Mouse (Mus musculus): ENCODE data around the gene Nhsl1. TPM values are rescaled to one million over a fixed set of nuclear protein-coding genes. Genes with fewer than 3 reads are reported as not detected.

Gene Nhsl1
- polyA plus RNA-seq, 1 experiment = 0.20 TPM

DNA sequence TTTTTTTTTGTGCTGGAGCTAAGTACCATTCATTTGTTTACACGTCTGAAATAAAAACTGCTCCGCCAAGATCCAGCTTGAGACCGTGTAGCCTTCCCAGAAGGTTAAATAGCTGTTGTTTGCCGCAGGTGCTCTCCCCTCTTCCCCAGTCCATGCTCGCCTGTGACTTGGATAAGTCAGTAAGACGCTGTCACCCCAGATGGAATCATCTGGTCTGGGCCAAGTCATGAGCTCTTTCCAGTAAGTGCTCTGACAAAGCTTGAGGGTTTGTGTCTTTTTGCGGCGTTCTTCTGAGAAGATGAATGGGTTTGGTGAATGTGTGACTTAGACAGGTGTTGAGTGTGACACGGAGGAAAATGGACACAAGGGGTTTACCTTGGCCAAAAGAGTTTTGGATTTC, 89.8 kb downstream of the Nhsl1 start:
- H3K27ac ChIP-seq (ENCODE audit: insufficient read depth, low read depth, low read length) = no peak overlapping the region
- peaks cover 3% of the 10 kb centered on the region; the same call in 1 of the 2 replicates for H3K4me1 ChIP-seq (ENCODE audit: control insufficient read depth, insufficient read depth, low read length)
- TF ChIP-seq POLR2A (IDR thresholded peaks at IDR 0.05; ENCODE audit: borderline replicate concordance, low read depth, low read length) (no peak), CTCF (IDR thresholded peaks at IDR 0.05; ENCODE audit: low read depth, low read length) (no peak)
- H3K4me3 ChIP-seq (ENCODE audit: insufficient read depth, low read length) = no peak overlapping the region

GRCm38 (mm10) chr10:18409068-18409467, 90.3 kb downstream of the Nhsl1 start:
- peaks cover 3% of the 10 kb centered on the region; the same call in 1 of the 2 replicates for H3K4me1 ChIP-seq (ENCODE audit: control insufficient read depth, insufficient read depth, low read length)
- no peak overlapping the region for H3K4me3 ChIP-seq (ENCODE audit: insufficient read depth, low read length)
- no peak overlapping the region for H3K27ac ChIP-seq (ENCODE audit: insufficient read depth, low read depth, low read length)
- no peak for TF ChIP-seq POLR2A (IDR thresholded peaks at IDR 0.05; ENCODE audit: borderline replicate concordance, low read depth, low read length)
- TF ChIP-seq CTCF (IDR thresholded peaks at IDR 0.05; ENCODE audit: low read depth, low read length) = no peak

GRCm38 (mm10) chr10:18411266-18411665, 92.5 kb downstream of the Nhsl1 start:
- Histone ChIP-seq H3K27ac (ENCODE audit: insufficient read depth, low read depth, low read length) (no peak overlapping the region), H3K4me1 (ENCODE audit: control insufficient read depth, insufficient read depth, low read length) (peaks cover 3% of the 10 kb centered on the region; the same call in 1 of the 2 replicates), H3K4me3 (ENCODE audit: insufficient read depth, low read length) (no peak overlapping the region)
- TF ChIP-seq CTCF (IDR thresholded peaks at IDR 0.05; ENCODE audit: low read depth, low read length) (no peak), POLR2A (IDR thresholded peaks at IDR 0.05; ENCODE audit: borderline replicate concordance, low read depth, low read length) (no peak)

DNA sequence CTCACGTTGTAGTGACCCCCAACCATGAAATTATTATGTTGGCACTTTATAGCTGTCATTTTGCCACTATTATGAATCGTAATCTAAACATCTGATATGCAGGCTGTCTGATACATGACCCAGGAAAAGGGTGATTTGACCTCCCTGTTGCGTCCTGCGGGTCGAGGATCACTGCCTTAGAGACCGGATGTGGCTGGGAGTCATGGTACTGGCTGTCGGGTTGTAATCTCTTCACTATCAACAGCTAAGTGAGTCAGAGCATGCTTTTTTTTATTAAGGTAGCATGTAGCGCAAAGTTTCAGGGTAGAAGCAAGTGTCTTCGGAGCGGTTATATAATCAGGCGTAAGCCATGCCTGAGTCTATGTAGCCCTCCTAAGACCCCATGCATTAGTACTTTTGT, 97.2 kb downstream of the Nhsl1 start:
- TF ChIP-seq POLR2A (IDR thresholded peaks at IDR 0.05; ENCODE audit: borderline replicate concordance, low read depth, low read length) = no peak
- TF ChIP-seq CTCF (IDR thresholded peaks at IDR 0.05; ENCODE audit: low read depth, low read length) = no peak
- Histone ChIP-seq H3K27ac (ENCODE audit: insufficient read depth, low read depth, low read length) (no peak overlapping the region), H3K4me3 (ENCODE audit: insufficient read depth, low read length) (no peak overlapping the region), H3K4me1 (ENCODE audit: control insufficient read depth, insufficient read depth, low read length) (no peaks in the 10 kb centered on the region)

DNA sequence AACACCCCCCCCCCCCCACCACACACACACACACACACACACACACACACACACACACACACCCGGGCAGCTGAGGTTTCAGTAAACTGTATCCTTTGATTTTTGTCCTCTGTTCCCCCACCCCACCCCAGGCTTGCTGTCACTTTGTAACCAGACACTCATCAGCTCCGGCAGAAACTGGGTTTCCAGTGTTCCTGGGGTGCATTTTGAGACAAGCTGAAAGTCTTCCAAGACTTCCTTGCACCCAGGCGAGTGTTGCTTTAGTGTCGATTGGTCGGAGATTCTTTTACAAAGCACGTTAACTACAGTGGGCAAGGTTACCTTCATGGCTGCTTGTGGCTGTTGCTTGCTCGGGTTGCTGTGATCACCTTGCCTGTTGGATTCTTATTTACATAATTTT, 99.4 kb downstream of the Nhsl1 start:
- H3K4me3 ChIP-seq (ENCODE audit: insufficient read depth, low read length) = no peak overlapping the region
- no peak for TF ChIP-seq POLR2A (IDR thresholded peaks at IDR 0.05; ENCODE audit: borderline replicate concordance, low read depth, low read length)
- TF ChIP-seq CTCF (IDR thresholded peaks at IDR 0.05; ENCODE audit: low read depth, low read length) = no peak
- no peak overlapping the region for H3K27ac ChIP-seq (ENCODE audit: insufficient read depth, low read depth, low read length)
- peaks cover 4% of the 10 kb centered on the region for H3K4me1 ChIP-seq (ENCODE audit: control insufficient read depth, insufficient read depth, low read length)

DNA sequence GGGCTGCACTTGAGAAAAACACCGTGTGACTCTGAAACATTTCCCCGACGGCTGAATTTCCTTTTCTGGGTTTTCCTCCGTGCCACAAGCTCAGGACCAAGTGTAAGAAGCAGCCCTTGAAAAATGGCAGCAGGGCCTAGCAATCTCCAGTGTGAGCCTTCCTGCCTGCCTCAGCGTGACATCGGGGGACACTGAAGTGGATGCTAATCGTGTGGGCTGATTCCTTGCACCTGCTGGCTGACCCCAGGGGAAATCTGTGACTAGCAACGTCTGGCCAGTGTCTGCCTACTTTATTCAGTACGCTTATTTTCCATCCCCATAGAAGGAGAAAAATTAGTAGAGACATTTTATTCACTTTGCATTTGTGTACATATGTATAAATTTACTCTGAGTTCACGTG, 100.7 kb downstream of the Nhsl1 start:
- no peak overlapping the region for H3K27ac ChIP-seq (ENCODE audit: insufficient read depth, low read depth, low read length)
- no peak overlapping the region for H3K4me3 ChIP-seq (ENCODE audit: insufficient read depth, low read length)
- TF ChIP-seq CTCF (IDR thresholded peaks at IDR 0.05; ENCODE audit: low read depth, low read length) (no peak), POLR2A (IDR thresholded peaks at IDR 0.05; ENCODE audit: borderline replicate concordance, low read depth, low read length) (no peak)
- peaks cover 7% of the 10 kb centered on the region for H3K4me1 ChIP-seq (ENCODE audit: control insufficient read depth, insufficient read depth, low read length)

DNA sequence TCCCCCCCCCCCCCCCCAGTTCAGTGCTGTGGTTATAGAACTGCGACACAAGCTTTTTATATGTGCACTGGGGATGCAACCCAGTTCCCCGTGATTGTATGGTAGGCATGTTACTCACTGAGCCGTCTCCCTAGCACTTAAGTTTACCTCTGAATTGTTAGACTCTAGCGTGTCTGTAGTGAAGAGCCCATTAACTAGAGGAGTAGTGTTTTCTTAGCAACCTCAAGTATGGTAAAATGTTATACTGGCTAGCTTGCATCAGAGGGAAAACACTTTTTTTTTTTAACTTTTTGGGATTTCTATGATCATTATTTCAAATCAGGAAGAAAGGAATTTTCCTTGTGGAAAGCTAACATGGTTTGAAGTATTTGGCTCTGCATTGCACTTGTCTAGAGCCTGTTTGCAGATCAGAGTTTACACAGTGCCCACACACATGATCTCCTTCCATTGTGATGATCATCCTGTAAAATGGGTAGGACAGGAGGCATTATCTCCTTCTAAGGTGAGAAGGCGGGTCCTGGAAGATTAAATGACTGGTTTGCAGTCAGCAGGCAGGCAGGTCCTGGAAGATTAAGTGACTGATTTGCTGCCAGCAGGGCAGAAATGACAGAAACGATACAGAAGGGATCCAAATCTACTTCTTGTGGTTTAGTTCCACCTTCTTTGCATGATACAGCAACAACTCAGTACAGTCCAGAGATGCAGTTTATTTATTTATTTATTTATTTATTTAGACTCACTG, 101.6 kb downstream of the Nhsl1 start:
- no peak for TF ChIP-seq POLR2A (IDR thresholded peaks at IDR 0.05; ENCODE audit: borderline replicate concordance, low read depth, low read length)
- TF ChIP-seq CTCF (IDR thresholded peaks at IDR 0.05; ENCODE audit: low read depth, low read length) = no peak
- no peak overlapping the region for H3K27ac ChIP-seq (ENCODE audit: insufficient read depth, low read depth, low read length)
- peaks cover 7% of the 10 kb centered on the region for H3K4me1 ChIP-seq (ENCODE audit: control insufficient read depth, insufficient read depth, low read length)

GRCm38 (mm10) chr10:18422968-18423367, 104.2 kb downstream of the Nhsl1 start:
- Histone ChIP-seq H3K4me1 (ENCODE audit: control insufficient read depth, insufficient read depth, low read length) (peaks cover 7% of the 10 kb centered on the region), H3K27ac (ENCODE audit: insufficient read depth, low read depth, low read length) (no peak overlapping the region), H3K4me3 (ENCODE audit: insufficient read depth, low read length) (no peak overlapping the region)
- TF ChIP-seq CTCF (IDR thresholded peaks at IDR 0.05; ENCODE audit: low read depth, low read length) (no peak), POLR2A (IDR thresholded peaks at IDR 0.05; ENCODE audit: borderline replicate concordance, low read depth, low read length) (no peak)

More for the DNA sequence above, 101.6 kb downstream of the Nhsl1 start:
- H3K4me3 ChIP-seq (ENCODE audit: insufficient read depth, low read length) = no peak overlapping the region

- TF ChIP-seq POLR2A (IDR thresholded peaks at IDR 0.05; ENCODE audit: borderline replicate concordance, low read depth, low read length) (no peak), CTCF (IDR thresholded peaks at IDR 0.05; ENCODE audit: low read depth, low read length) (no peak)
- Histone ChIP-seq H3K4me1 (ENCODE audit: control insufficient read depth, insufficient read depth, low read length) (peaks cover 7% of the 10 kb centered on the region), H3K27ac (ENCODE audit: insufficient read depth, low read depth, low read length) (no peak overlapping the region)
Measured at GRCm38 (mm10) chr10:18423557-18423956, 104.8 kb downstream of the Nhsl1 start.

GRCm38 (mm10) chr10:18427866-18428265, 109.1 kb downstream of the Nhsl1 start:
- TF ChIP-seq CTCF (IDR thresholded peaks at IDR 0.05; ENCODE audit: low read depth, low read length) (no peak), POLR2A (IDR thresholded peaks at IDR 0.05; ENCODE audit: borderline replicate concordance, low read depth, low read length) (no peak)
- H3K4me1 ChIP-seq (ENCODE audit: control insufficient read depth, insufficient read depth, low read length) = peaks cover 12% of the 10 kb centered on the region
- H3K27ac ChIP-seq (ENCODE audit: insufficient read depth, low read depth, low read length) = no peak overlapping the region
- H3K4me3 ChIP-seq (ENCODE audit: insufficient read depth, low read length) = no peak overlapping the region

More at GRCm38 (mm10) chr10:18423557-18423956, 104.8 kb downstream of the Nhsl1 start:
- 0 out of 2 replicates have a peak overlapping the region, but pooled peaks have one; percentile 18 for H3K4me3 ChIP-seq (ENCODE audit: insufficient read depth, low read length)
